Mouse (Mus musculus) liver, adult 2 months (tissue): ENCODE measurements around the gene Sema3d. TPM values are rescaled to one million over a fixed set of nuclear protein-coding genes. Genes with fewer than 3 reads are reported as not detected.

ENCODE experiments used
- DNase-seq: peaks from one replicate; pipeline ENCODE4 v3.0.0-alpha.2; 2011; ENCODE audit warnings: low read depth, low spot score; ENCODE audit errors: extremely low read depth
- H3K27ac ChIP-seq: fragments of 200-500 bp; replicated peaks from 2 replicates; pipeline ENCODE4 v1.5.1; 2012; ENCODE audit warnings: low read depth, mild to moderate bottlenecking, control low read depth, inconsistent platforms, low read length; ENCODE audit not compliant: insufficient read depth
- H3K27me3 ChIP-seq: fragments of 200-500 bp; 2 replicates; pipeline ENCODE4 v1.6.1; 2012; ENCODE audit warnings: mild to moderate bottlenecking, moderate library complexity, low read length, inconsistent platforms; ENCODE audit not compliant: control insufficient read depth, insufficient read depth
- H3K36me3 ChIP-seq: fragments of 200-500 bp; 2 replicates; pipeline ENCODE4 v1.6.1; 2012; ENCODE audit warnings: low read length, inconsistent platforms; ENCODE audit not compliant: control insufficient read depth, insufficient read depth
- H3K4me1 ChIP-seq: fragments of 200-500 bp; 2 replicates; pipeline ENCODE4 v1.6.1; 2011; ENCODE audit warnings: low read length; ENCODE audit not compliant: control insufficient read depth, insufficient read depth
- H3K4me3 ChIP-seq: fragments of 200-500 bp; 2 replicates; pipeline ENCODE4 v1.5.1; 2011; ENCODE audit warnings: low read depth, mild to moderate bottlenecking, control low read depth, low read length, moderate library complexity; ENCODE audit not compliant: insufficient read depth
- H3K79me2 ChIP-seq: fragments of 200-500 bp; 2 replicates; pipeline ENCODE4 v1.6.1; 2012; ENCODE audit warnings: inconsistent platforms, mild to moderate bottlenecking, low read length, moderate library complexity; ENCODE audit not compliant: control insufficient read depth, insufficient read depth
- H3K9ac ChIP-seq: fragments of 200-500 bp; 2 replicates; pipeline ENCODE4 v1.6.1; 2012; ENCODE audit warnings: low read depth, mild to moderate bottlenecking, control low read depth, inconsistent platforms, low read length
- CTCF ChIP-seq: fragments of 200-500 bp; IDR thresholded peaks from 2 replicates; pipeline ENCODE4 v1.5.1; 2011; ENCODE audit warnings: low read depth, low read length, control low read depth
- POLR2A ChIP-seq: fragments of 200-500 bp; IDR thresholded peaks from 2 replicates; pipeline ENCODE4 v1.6.1; 2011; ENCODE audit warnings: low read length, control low read depth; ENCODE audit not compliant: insufficient read depth; ENCODE audit errors: extremely low read depth
- WGBS: fragments of 180-500 bp; shearing (Covaris S2); methylation state at CpG from one replicate; pipeline ENCODE4 v1.1.7; 2018; 5-methylcytosine and 5-hydroxymethylcytosine counted together
- polyA plus RNA-seq: library from polyadenylated mRNA; depleted of rRNA; stranded (reverse); fragments of >200 nt; gene quantifications from 2 replicates; pipeline ENCODE4 v1.2.3, GENCODE M21; 2012
- total RNA-seq: library from RNA; depleted of rRNA; stranded (reverse); fragments of >200 nt; gene quantifications from 2 replicates; pipeline ENCODE4 v1.2.3, GENCODE M21; 2014

Sema3d gene
- total and polyA plus RNA-seq, 2 experiments = 0.33 to 2.5 TPM

GRCm38 (mm10) chr5:12399271-12399670 lies 16.1 kb downstream of the Sema3d start:
- 91% methylated on average over 2 of the region's 2 CpGs for whole genome bisulfite sequencing
- H3K4me3 ChIP-seq = no peak overlapping the region
- H3K79me2 ChIP-seq = no peaks in the 10 kb centered on the region
- no peaks in the 10 kb centered on the region for H3K27me3 ChIP-seq
- no peak overlapping the region for H3K27ac ChIP-seq
- no peaks in the 10 kb centered on the region for H3K36me3 ChIP-seq
- no peaks in the 10 kb centered on the region for H3K4me1 ChIP-seq
- TF ChIP-seq POLR2A (no peak), CTCF (no peak)
- H3K9ac ChIP-seq = no peak overlapping the region
- no peak for DNase-seq

- Histone ChIP-seq H3K4me1 (no peaks in the 10 kb centered on the region), H3K9ac (no peak overlapping the region), H3K36me3 (no peaks in the 10 kb centered on the region), H3K79me2 (no peaks in the 10 kb centered on the region), H3K4me3 (no peak overlapping the region), H3K27ac (no peak overlapping the region), H3K27me3 (no peaks in the 10 kb centered on the region)
- no peak for TF ChIP-seq POLR2A
- no peak for TF ChIP-seq CTCF
- no peak for DNase-seq
Observed at GRCm38 (mm10) chr5:12404229-12404628, 21.0 kb downstream of the Sema3d start.

DNA sequence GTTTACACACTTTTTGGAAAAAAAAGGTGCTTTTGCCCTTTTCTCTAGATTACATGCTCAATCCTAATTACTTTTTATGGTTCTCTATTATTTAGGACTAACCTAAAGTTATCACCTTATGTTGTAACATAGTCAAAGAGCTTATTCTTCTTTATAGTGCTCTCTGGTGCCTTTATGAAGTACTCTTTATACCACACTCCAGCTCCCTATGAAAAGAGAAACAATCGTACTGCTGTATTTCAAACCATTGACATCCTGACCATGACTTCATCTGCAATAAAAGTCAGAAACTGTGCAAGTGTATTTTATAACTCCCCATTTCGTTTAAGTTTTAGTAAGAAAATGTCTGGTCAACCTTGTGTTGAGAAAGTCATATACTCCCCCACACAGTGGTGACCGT lies 29.4 kb downstream of the Sema3d start:
- no peaks in the 10 kb centered on the region for H3K79me2 ChIP-seq

DNA sequence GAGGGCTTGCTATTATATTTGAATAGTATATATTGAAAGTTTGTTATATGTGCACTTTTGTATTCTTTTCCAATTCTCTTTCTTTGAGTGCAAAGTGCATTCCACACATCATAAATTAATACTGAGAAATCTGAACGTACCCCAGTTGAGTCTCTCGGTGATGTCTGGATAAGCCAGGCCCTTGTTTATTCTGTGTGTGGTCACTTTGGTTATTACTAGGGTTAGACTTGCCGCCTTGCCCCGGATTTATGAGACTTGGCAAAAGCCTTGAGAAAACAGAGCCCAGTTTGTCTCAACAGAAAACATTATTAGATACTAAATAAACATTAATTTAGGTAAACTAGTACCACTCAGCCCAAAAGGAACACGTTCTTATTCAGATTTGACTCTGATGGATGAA lies 40.1 kb downstream of the Sema3d start:
- no peak overlapping the region for H3K4me3 ChIP-seq
- no peak overlapping the region for H3K9ac ChIP-seq
- H3K27me3 ChIP-seq = no peaks in the 10 kb centered on the region
- TF ChIP-seq CTCF (no peak), POLR2A (no peak)
- H3K36me3 ChIP-seq = no peaks in the 10 kb centered on the region
- 72% methylated on average over 5 of the region's 5 CpGs for WGBS
- no peaks in the 10 kb centered on the region for H3K79me2 ChIP-seq
- H3K27ac ChIP-seq = no peak overlapping the region
- no peaks in the 10 kb centered on the region for H3K4me1 ChIP-seq
- no peak for DNase-seq

More for the DNA sequence above, 29.4 kb downstream of the Sema3d start:
- TF ChIP-seq CTCF = no peak
- no peak for TF ChIP-seq POLR2A
- Histone ChIP-seq H3K27ac (no peak overlapping the region), H3K4me1 (no peaks in the 10 kb centered on the region), H3K36me3 (no peaks in the 10 kb centered on the region), H3K9ac (no peak overlapping the region), H3K27me3 (no peaks in the 10 kb centered on the region), H3K4me3 (no peak overlapping the region)
- no peak for DNase-seq
- WGBS = 74% methylated on average over 3 of the region's 3 CpGs

- H3K27ac ChIP-seq = no peak overlapping the region
- H3K27me3 ChIP-seq = no peaks in the 10 kb centered on the region
- no peaks in the 10 kb centered on the region for H3K36me3 ChIP-seq
- H3K9ac ChIP-seq = no peak overlapping the region
- H3K79me2 ChIP-seq = no peaks in the 10 kb centered on the region
- WGBS = 60% methylated on average over 1 of the region's 1 CpGs
- no peak for TF ChIP-seq CTCF
- TF ChIP-seq POLR2A = no peak
- H3K4me3 ChIP-seq = no peak overlapping the region
- no peak for DNase-seq
- no peaks in the 10 kb centered on the region for H3K4me1 ChIP-seq
Observed at GRCm38 (mm10) chr5:12441737-12442136, 58.6 kb downstream of the Sema3d start.

GRCm38 (mm10) chr5:12442176-12443105 lies 59.3 kb downstream of the Sema3d start:
- Histone ChIP-seq H3K79me2 (no peaks in the 10 kb centered on the region), H3K4me3 (no peak overlapping the region), H3K27me3 (no peaks in the 10 kb centered on the region), H3K27ac (no peak overlapping the region), H3K4me1 (no peaks in the 10 kb centered on the region), H3K36me3 (no peaks in the 10 kb centered on the region), H3K9ac (no peak overlapping the region)
- 85% methylated on average over 7 of the region's 7 CpGs for WGBS
- no peak for DNase-seq
- TF ChIP-seq POLR2A = no peak
- TF ChIP-seq CTCF = no peak
